Mouse (Mus musculus): ENCODE measurements around the gene Olfr149.
"Not testable (repeated sequence)": the region's sequence is repeated elsewhere in the genome, so short reads cannot be mapped to it uniquely, and the experiment has no call there.

DNA sequence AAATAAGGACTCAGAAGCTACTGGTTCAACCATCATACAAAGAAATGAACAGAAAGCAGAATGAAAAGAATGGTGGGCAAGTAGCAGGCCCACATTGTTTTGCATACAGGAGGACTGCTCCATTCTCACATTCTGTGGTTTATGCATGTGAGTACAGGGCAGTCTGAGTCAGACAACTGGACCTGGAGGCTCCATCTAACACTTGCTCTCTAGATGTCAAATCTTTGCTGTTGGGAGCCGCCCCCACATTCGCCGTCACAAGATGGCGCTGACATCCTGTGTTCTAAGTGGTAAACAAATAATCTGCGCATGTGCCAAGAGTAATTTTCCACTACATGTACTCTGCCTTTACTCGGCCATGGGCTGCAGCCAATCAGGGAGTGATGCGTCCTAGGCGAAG, 5.8 kb downstream of the Olfr149 start:
- not testable (repeated sequence) for TF ChIP-seq CTCF (IDR thresholded peaks at IDR 0.05; ENCODE audit: borderline replicate concordance, insufficient read depth, low read length); POLR2A (IDR thresholded peaks at IDR 0.05; ENCODE audit: low read depth, low read length)

Measured in embryonic fibroblast, embryonic 13.5 days (primary cell).